Mouse (Mus musculus): ENCODE measurements around the gene Nenf. TPM values are rescaled to one million over a fixed set of nuclear protein-coding genes. Genes with fewer than 3 reads are reported as not detected.

The Nenf gene
- total and polyA plus RNA-seq, 2 experiments from 2014 or later, result 170 to 189 TPM

DNA sequence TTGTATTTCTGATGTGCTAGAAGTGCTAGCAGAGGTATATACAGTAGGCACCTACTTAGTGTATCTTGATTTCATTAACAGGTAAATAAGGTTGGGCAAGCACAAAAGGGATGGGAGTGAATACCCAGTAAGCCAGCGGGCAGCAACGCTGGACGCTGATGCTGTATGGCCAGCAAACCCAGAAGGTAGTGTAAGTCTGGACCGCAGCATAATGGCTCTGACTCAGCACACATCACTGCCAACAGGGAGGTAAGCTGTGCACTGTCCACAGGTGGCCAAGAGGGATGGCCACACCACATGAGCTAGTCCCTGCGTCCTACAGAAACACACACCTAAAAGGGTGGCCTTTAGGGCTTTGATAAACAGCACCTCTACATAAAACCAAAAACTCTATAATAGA is 32.4 kb upstream of the Nenf start:
- Histone ChIP-seq H3K4me3 (ENCODE audit: low read depth, low read length) (no peak overlapping the region), H3K9me3 (ENCODE audit: low read length) (no peaks in the 10 kb centered on the region), H3K27ac (ENCODE audit: low read depth, low read length) (no peak overlapping the region), H3K9ac (no peak overlapping the region), H3K27me3 (ENCODE audit: insufficient read depth, low read length) (no peaks in the 10 kb centered on the region), H3K36me3 (ENCODE audit: insufficient read depth) (peaks cover 64% of the 10 kb centered on the region), H3K4me1 (ENCODE audit: insufficient read depth) (no peaks in the 10 kb centered on the region), H3K4me2 (ENCODE audit: low read depth) (no peak overlapping the region)
- DNase-seq (no peak), ATAC-seq (no peak)
- TF ChIP-seq CTCF (IDR thresholded peaks at IDR 0.05; ENCODE audit: low read depth), result no peak
- WGBS, result 96% methylated on average over 5 of the region's 5 CpGs

DNA sequence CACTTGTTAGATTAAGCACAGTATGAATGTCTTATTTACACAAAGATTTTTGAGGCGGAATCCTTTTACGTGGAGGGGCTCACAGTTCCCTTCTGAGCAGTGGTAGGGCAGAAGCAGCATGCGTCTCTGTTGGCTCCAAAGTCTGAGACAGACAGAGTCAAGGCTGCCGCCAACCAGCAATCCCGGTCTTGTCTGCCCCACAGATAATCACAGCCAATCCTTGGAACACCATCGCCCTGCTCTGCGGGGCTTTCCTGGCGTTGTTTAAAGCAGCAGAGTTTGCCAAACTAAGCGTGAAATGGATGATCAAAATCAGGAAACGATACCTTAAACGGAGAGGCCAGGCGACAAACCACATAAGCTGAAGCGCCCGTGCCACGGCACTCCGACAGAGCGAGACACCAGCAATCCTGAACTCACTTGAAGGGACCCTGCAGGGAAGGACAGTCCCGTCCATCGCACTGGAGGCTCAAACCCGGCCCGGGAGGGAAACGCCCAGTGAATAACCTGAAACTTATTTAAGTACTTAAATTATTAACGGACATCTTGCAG is 31.6 kb upstream of the Nenf start:
- Histone ChIP-seq H3K27ac (ENCODE audit: low read depth, low read length) (no peak overlapping the region), H3K9me3 (ENCODE audit: low read length) (no peaks in the 10 kb centered on the region), H3K4me1 (ENCODE audit: insufficient read depth) (no peaks in the 10 kb centered on the region), H3K4me2 (ENCODE audit: low read depth) (no peak overlapping the region), H3K27me3 (ENCODE audit: insufficient read depth, low read length) (no peaks in the 10 kb centered on the region), H3K9ac (no peak overlapping the region), H3K4me3 (ENCODE audit: low read depth, low read length) (no peak overlapping the region), H3K36me3 (ENCODE audit: insufficient read depth) (peaks cover 67% of the 10 kb centered on the region)
- DNase-seq (no peak), ATAC-seq (no peak)
- 80% methylated on average over 23 of the region's 23 CpGs for WGBS
- TF ChIP-seq CTCF (IDR thresholded peaks at IDR 0.05; ENCODE audit: low read depth), result no peak

DNA sequence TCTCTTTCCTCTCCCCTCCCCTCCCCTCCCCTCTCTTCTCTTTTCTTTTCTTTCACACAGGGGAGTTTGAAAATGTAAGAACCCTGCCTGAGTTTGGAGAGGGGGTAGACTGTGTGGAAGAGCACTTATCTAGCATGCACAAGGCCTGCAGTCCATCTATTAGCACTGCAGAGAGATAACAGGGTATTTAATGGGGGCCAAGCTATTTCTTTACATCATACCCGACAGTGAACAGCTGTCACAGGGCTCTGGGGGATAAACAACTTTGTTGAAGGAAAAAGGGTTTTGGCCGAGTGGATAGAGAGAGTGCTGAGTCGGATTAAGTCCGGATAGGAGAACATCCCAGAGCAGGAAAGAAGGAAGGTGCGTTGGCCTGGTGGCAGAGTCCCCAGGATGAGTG is 31.0 kb upstream of the Nenf start:
- no peak overlapping the region for H3K27ac ChIP-seq (ENCODE audit: low read depth, low read length)
- H3K4me1 ChIP-seq (ENCODE audit: insufficient read depth), result no peaks in the 10 kb centered on the region
- WGBS, result 58% methylated on average over 5 of the region's 5 CpGs
- H3K9me3 ChIP-seq (ENCODE audit: low read length), result no peaks in the 10 kb centered on the region
- H3K4me3 ChIP-seq (ENCODE audit: low read depth, low read length), result no peak overlapping the region
- H3K4me2 ChIP-seq (ENCODE audit: low read depth), result no peak overlapping the region
- no peaks in the 10 kb centered on the region for H3K27me3 ChIP-seq (ENCODE audit: insufficient read depth, low read length)
- TF ChIP-seq CTCF (IDR thresholded peaks at IDR 0.05; ENCODE audit: low read depth), result no peak
- DNase-seq (no peak), ATAC-seq (no peak)
- H3K9ac ChIP-seq, result no peak overlapping the region
- peaks cover 71% of the 10 kb centered on the region for H3K36me3 ChIP-seq (ENCODE audit: insufficient read depth)

DNA sequence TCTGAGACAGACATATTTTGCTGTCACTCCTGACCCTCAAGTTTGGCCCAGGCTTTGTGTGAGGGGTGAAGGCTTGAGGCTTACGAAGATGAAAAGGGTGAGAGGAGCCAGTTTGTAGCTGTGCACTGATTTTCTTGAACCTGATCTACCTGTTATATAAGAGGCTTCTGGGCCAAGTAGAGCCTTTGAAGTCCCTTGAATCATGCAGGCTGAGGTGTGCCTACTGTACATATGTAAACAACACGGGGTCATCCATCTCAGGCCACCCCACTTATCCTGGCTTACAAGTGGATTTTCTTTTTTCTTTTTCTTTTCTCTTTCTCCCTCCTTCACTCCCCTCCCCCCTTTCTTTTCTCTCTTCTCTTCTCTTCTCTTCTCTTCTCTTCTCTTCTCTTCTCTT is 30.6 kb upstream of the Nenf start:
- Histone ChIP-seq H3K36me3 (ENCODE audit: insufficient read depth) (peaks cover 75% of the 10 kb centered on the region), H3K4me3 (ENCODE audit: low read depth, low read length) (no peak overlapping the region), H3K9ac (no peak overlapping the region), H3K27ac (ENCODE audit: low read depth, low read length) (no peak overlapping the region), H3K4me1 (ENCODE audit: insufficient read depth) (no peaks in the 10 kb centered on the region), H3K27me3 (ENCODE audit: insufficient read depth, low read length) (no peaks in the 10 kb centered on the region), H3K9me3 (ENCODE audit: low read length) (no peaks in the 10 kb centered on the region), H3K4me2 (ENCODE audit: low read depth) (no peak overlapping the region)
- ATAC-seq, result no peak
- WGBS, result 88% methylated on average over 2 of the region's 2 CpGs
- no peak for DNase-seq
- no peak for TF ChIP-seq CTCF (IDR thresholded peaks at IDR 0.05; ENCODE audit: low read depth)

DNA sequence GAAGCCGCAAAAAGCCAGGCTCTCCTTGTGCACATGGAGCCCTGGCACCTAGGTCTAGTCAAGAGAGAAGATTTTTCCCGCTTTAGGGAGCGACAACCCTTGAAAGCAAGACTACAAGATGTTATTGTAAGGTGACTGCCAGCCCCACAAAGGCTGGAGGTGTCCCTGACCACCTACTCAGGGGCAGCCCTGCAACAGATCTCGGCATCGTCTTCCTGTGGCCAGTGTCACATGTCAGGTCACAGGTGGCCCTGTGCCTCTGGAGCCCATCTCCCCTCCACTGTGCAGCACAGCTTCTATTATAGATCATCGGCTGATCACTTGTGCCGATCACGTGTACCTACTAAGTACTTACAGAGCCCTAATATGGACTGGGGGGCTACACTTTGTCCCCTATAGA is 29.6 kb upstream of the Nenf start:
- Histone ChIP-seq H3K4me3 (ENCODE audit: low read depth, low read length) (no peak overlapping the region), H3K9ac (no peak overlapping the region), H3K27ac (ENCODE audit: low read depth, low read length) (no peak overlapping the region), H3K36me3 (ENCODE audit: insufficient read depth) (peaks cover 79% of the 10 kb centered on the region), H3K9me3 (ENCODE audit: low read length) (no peaks in the 10 kb centered on the region), H3K27me3 (ENCODE audit: insufficient read depth, low read length) (no peaks in the 10 kb centered on the region), H3K4me1 (ENCODE audit: insufficient read depth) (no peaks in the 10 kb centered on the region), H3K4me2 (ENCODE audit: low read depth) (no peak overlapping the region)
- WGBS, result 94% methylated on average over 8 of the region's 8 CpGs
- no peak for TF ChIP-seq CTCF (IDR thresholded peaks at IDR 0.05; ENCODE audit: low read depth)
- ATAC-seq, result no peak
- DNase-seq, result no peak

DNA sequence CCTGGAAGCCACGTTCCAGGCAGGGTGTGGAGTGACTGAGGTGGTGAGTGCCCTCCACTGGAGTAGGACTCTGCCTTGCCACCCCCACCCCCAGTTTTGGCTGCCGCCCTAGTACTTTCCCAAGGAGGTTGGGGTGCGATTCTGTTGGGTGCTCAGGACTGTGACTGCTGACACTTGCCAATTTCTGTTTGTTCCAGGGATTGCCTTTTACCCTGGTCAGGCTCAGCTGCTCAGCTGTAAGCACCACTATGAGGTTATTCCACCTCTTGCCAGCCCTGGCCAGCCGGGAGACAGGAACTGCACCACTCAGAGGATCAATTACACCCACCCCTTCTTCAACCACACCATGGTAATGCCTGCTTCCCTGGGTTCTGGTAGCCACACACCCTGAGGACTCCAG is 22.5 kb upstream of the Nenf start:
- Histone ChIP-seq H3K4me2 (ENCODE audit: low read depth) (no peak overlapping the region), H3K9me3 (ENCODE audit: low read length) (no peaks in the 10 kb centered on the region), H3K27ac (ENCODE audit: low read depth, low read length) (no peak overlapping the region), H3K4me3 (ENCODE audit: low read depth, low read length) (no peak overlapping the region), H3K36me3 (ENCODE audit: insufficient read depth) (peaks cover 86% of the 10 kb centered on the region), H3K27me3 (ENCODE audit: insufficient read depth, low read length) (no peaks in the 10 kb centered on the region), H3K4me1 (ENCODE audit: insufficient read depth) (no peaks in the 10 kb centered on the region), H3K9ac (no peak overlapping the region)
- no peak for ATAC-seq
- no peak for TF ChIP-seq CTCF (IDR thresholded peaks at IDR 0.05; ENCODE audit: low read depth)
- no peak for DNase-seq
- 91% methylated on average over 4 of the region's 4 CpGs for WGBS

DNA sequence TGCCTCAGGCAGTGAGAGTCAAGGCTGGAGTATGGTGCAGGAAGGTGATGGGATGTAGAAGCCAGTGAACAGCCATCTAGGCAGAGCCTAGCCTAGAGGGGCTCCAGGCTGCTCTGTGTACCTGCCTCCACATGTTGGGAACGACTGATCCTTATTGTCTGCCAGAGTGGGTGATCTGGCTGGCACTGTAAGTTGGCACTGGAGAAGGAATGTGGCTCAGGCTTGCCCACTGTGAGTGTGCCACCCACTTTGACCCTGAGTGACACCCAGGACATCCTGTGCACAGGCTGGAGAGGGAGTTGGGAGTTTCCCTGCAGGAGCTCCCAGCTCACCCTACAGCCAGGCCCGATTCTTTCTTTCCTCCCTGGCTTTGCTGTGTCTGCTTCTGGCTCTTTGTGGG is 21.9 kb upstream of the Nenf start:
- DNase-seq, result no peak
- Histone ChIP-seq H3K4me3 (ENCODE audit: low read depth, low read length) (no peak overlapping the region), H3K27me3 (ENCODE audit: insufficient read depth, low read length) (no peaks in the 10 kb centered on the region), H3K36me3 (ENCODE audit: insufficient read depth) (peaks cover 80% of the 10 kb centered on the region), H3K9me3 (ENCODE audit: low read length) (no peaks in the 10 kb centered on the region), H3K4me2 (ENCODE audit: low read depth) (no peak overlapping the region), H3K4me1 (ENCODE audit: insufficient read depth) (no peaks in the 10 kb centered on the region), H3K27ac (ENCODE audit: low read depth, low read length) (no peak overlapping the region), H3K9ac (no peak overlapping the region)
- ATAC-seq, result no peak
- WGBS, result 86% methylated on average over 2 of the region's 2 CpGs
- no peak for TF ChIP-seq CTCF (IDR thresholded peaks at IDR 0.05; ENCODE audit: low read depth)

DNA sequence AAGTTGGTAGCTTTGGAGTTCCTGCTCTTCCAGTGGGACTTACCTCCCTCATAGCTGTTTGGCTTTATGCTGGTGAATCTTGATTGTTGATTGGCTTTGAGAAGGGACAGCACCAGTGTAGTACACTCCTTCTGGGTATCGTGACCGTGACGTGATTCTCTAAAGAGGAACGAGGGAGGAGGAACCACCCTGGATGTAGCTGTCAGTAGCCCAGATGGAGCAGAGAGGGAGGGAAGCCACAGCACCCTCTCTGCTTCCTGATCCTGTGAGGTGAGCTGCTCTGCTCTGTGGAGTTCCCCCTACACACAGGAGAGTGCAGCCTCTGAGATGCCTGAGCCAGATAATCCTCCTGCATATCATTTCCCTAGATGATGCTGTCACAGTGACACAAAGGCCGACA is 16.5 kb upstream of the Nenf start:
- no peak for DNase-seq
- no peak for ATAC-seq
- Histone ChIP-seq H3K4me2 (ENCODE audit: low read depth) (no peak overlapping the region), H3K27me3 (ENCODE audit: insufficient read depth, low read length) (no peaks in the 10 kb centered on the region), H3K9ac (no peak overlapping the region), H3K9me3 (ENCODE audit: low read length) (no peaks in the 10 kb centered on the region), H3K4me1 (ENCODE audit: insufficient read depth) (no peaks in the 10 kb centered on the region), H3K27ac (ENCODE audit: low read depth, low read length) (no peak overlapping the region), H3K36me3 (ENCODE audit: insufficient read depth) (peaks cover 53% of the 10 kb centered on the region), H3K4me3 (ENCODE audit: low read depth, low read length) (no peak overlapping the region)
- TF ChIP-seq CTCF (IDR thresholded peaks at IDR 0.05; ENCODE audit: low read depth), result no peak
- WGBS, result 91% methylated on average over 5 of the region's 5 CpGs

All from forebrain, postnatal 0 days (tissue).